Mouse (Mus musculus) left cerebral cortex, postnatal 25 days (tissue): ENCODE data around the gene Olfr1202. TPM values are rescaled to one million over a fixed set of nuclear protein-coding genes. Genes with fewer than 3 reads are reported as not detected.

Source experiments
- DNase-seq, 2 experiments: peaks; one replicate each; pipeline ENCODE4 v3.0.0; 2022; ENCODE audit warnings: low spot score in 2 of 2, mixed read lengths in 1 of 2
- intact Hi-C: fragments of 180-260 bp; cut with DNase I; formaldehyde crosslinking; loops from one replicate; pipeline ENCODE4 v1.15.1; 2025
- total RNA-seq, 2 experiments: library from RNA; stranded (reverse); gene quantifications; 2 replicates each; pipeline ENCODE4 v1.2.3; 2021

Gene Olfr1202
- not detected for total RNA-seq

- no peak for DNase-seq
- intact Hi-C loops = no loop called here
Measured at GRCm38 (mm10) chr2:88814196-88814595, at the start of gene Olfr1202. Olfr1202 (plus strand) TSS chr2:88814496.

- no peak for DNase-seq
- intact Hi-C loops = no loop called here
Measured at GRCm38 (mm10) chr2:88770388-88770787, 43.9 kb upstream of the Olfr1202 start, which contains the start of gene Olfr1200. Olfr1200 (minus strand) TSS chr2:88770488.

GRCm38 (mm10) chr2:88792736-88793135 is 21.6 kb upstream of the Olfr1202 start, which contains the start of gene Olfr1201:
Olfr1201 (plus strand) TSS chr2:88793036.
- intact Hi-C loops = no loop called here
- DNase-seq = no peak

- intact Hi-C loops = no loop called here
- DNase-seq = no peak
Measured at GRCm38 (mm10) chr2:88829437-88829836, 15.1 kb downstream of the Olfr1202 start, which contains the start of gene Olfr1205. Olfr1205 (plus strand) TSS chr2:88829737.

- no peak for DNase-seq
- intact Hi-C loops = no loop called here
Measured at GRCm38 (mm10) chr2:88838477-88838876, 24.2 kb downstream of the Olfr1202 start.

- intact Hi-C loops = no loop called here
- DNase-seq = no peak
Measured at GRCm38 (mm10) chr2:88848992-88849391, 34.7 kb downstream of the Olfr1202 start, which contains the start of gene Olfr1204. Olfr1204 (plus strand) TSS chr2:88849292.

GRCm38 (mm10) chr2:88862931-88863330 is 48.6 kb downstream of the Olfr1202 start, which contains the start of gene Olfr1206:
Olfr1206 (plus strand) TSS chr2:88863231.
- DNase-seq = no peak
- intact Hi-C loops = no loop called here

Other genes with a start within 250 kb of the Olfr1202 start
- gene Olfr1189, start 228.0 kb upstream of the Olfr1202 start, total RNA-seq = not detected
- not detected for gene Olfr1191-ps1, start 174.0 kb upstream of the Olfr1202 start, total RNA-seq
- not detected for gene Olfr1192-ps1, start 166.0 kb upstream of the Olfr1202 start, total RNA-seq
- not detected for gene Olfr1193, start 138.9 kb upstream of the Olfr1202 start, total RNA-seq
- not detected for gene Olfr1195, start 125.3 kb upstream of the Olfr1202 start, total RNA-seq
- not detected for gene Olfr1196, start 109.9 kb upstream of the Olfr1202 start, total RNA-seq
- not detected for gene Olfr1197, start 82.1 kb upstream of the Olfr1202 start, total RNA-seq
- gene Olfr1198, start 63.1 kb upstream of the Olfr1202 start, total RNA-seq = not detected
- gene Olfr1199, start 54.0 kb upstream of the Olfr1202 start, total RNA-seq = not detected
- gene Olfr1200, start 44.0 kb upstream of the Olfr1202 start, total RNA-seq = not detected
- gene Olfr1201, start 21.5 kb upstream of the Olfr1202 start, total RNA-seq = not detected
- gene Olfr1205, start 15.2 kb downstream of the Olfr1202 start, total RNA-seq = not detected
- gene Olfr1204, start 34.8 kb downstream of the Olfr1202 start, total RNA-seq = not detected
- not detected for gene Olfr1206, start 48.7 kb downstream of the Olfr1202 start, total RNA-seq
- gene Olfr1208, start 87.8 kb downstream of the Olfr1202 start, total RNA-seq = not detected
- not detected for gene Olfr1209, start 100.7 kb downstream of the Olfr1202 start, total RNA-seq
- not detected for gene Olfr1211, start 123.6 kb downstream of the Olfr1202 start, total RNA-seq
- not detected for gene Olfr1212, start 139.5 kb downstream of the Olfr1202 start, total RNA-seq
- not detected for gene Gm13762, start 165.8 kb downstream of the Olfr1202 start, total RNA-seq
- not detected for gene Olfr1214, start 178.2 kb downstream of the Olfr1202 start, total RNA-seq
- not detected for gene Olfr1215, start 192.5 kb downstream of the Olfr1202 start, total RNA-seq
- gene Olfr1216, start 203.8 kb downstream of the Olfr1202 start, total RNA-seq = not detected
- gene Olfr1217, start 217.6 kb downstream of the Olfr1202 start, total RNA-seq = not detected
- not detected for gene Olfr1218, start 246.7 kb downstream of the Olfr1202 start, total RNA-seq